Mouse (Mus musculus): Measurements from ENCODE around the gene Olfr1031. TPM values are rescaled to one million over a fixed set of nuclear protein-coding genes. Genes with fewer than 3 reads are reported as not detected.

The Olfr1031 gene
- not detected for polyA plus RNA-seq (2017; shearing (Covaris generic))

DNA sequence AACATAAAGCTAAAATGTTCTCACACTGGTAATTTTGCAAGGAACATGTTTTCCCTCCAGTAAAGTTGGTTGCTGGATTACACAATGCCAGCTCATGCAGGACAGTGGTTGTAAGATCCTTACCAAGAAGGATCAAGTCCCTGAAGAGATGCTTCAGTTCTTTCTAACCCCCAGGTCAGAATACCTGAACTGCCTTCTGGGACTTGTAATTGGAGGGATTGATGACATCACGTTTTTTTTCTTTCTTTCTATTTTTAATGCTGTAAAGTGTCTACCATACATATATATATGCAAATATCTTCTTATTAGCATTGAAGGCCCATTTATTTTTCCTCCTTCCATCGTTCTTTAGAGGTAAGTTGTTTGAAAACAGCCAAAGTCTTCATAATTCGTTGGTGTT lies at the start of gene Olfr1031:
Olfr1031 (plus strand) TSS at position 301 of the 400 bp plus-strand sequence.

DNA sequence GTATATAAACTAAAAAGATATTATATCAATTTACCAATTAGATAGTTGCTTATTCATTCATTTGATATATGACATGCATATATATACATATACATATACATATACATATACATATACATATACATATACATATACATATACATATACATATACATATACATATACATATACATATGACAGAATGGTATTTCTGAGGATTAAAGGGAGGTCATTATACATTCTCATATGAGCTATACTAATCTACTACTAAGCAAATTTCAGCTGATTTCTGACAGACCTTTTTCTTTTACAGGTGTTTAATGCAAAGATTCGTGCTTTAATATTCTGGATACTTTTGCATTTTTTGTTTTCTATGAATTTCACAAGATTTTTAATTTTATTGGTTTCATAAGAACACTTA lies 40.0 kb upstream of the Olfr1031 start, which contains the start of gene Olfr1028:
Olfr1028 (plus strand) TSS at position 301 of the 400 bp plus-strand sequence.

DNA sequence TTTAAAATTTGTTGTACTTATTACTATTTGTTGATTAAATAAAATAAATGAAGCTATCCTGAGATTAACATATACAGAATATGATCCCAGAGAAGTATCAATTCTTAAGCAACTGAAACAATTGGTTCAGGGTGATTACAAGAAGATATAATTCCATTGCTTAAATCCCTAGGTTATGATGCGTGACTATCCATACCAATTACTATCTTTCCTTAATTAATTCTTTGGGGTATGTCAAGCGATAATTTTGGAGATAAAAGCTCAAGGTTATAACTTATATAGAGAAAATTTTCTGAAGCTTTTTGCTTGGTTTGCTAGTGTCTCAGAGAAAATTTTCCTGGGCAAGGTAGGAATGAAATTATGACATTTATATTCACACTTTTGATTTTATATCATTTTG lies 16.5 kb upstream of the Olfr1031 start, which contains the start of gene Olfr1029:
Olfr1029 (plus strand) TSS at position 301 of the 400 bp plus-strand sequence.

DNA sequence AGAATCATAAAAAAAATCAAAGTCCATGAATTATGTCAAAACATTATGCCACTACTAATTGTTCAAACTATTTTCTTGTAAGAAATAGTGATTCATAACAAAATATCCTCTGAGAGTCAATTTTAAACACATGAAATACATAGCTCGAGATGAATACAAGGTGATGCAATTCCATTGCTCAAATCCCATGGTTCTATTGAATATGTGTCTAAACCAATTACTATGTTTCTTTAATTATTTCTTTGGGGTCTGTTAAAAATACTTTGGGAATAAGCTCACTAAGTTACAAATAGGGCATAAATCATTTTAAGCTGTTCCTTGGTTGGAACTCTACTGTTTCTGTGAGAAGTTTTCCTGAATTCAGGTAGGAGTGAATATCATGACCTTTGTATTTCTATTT lies 11.1 kb upstream of the Olfr1031 start, which contains the start of gene Olfr1030:
Olfr1030 (plus strand) TSS at position 301 of the 400 bp plus-strand sequence.

DNA sequence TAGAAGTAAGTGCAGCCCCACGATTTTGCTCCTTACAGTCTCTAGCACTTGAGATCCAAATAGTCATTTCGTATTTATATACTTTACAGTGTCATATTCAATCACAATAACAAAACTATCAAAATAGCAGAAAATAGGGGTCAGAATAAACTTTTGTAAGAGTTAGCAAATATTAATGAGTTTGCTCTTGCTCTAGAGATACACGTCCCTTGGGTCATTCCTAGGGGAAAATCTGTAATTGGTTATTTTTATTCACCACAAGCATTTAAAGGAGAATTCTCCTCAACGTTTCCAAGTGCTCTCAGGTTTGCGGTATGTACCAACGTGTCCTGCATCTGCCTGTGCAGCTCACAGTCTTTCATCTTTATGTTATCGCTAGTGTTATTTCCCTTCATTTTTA lies 15.1 kb downstream of the Olfr1031 start, which contains the start of gene Olfr1032:
Olfr1032 (plus strand) TSS at position 301 of the 400 bp plus-strand sequence.

DNA sequence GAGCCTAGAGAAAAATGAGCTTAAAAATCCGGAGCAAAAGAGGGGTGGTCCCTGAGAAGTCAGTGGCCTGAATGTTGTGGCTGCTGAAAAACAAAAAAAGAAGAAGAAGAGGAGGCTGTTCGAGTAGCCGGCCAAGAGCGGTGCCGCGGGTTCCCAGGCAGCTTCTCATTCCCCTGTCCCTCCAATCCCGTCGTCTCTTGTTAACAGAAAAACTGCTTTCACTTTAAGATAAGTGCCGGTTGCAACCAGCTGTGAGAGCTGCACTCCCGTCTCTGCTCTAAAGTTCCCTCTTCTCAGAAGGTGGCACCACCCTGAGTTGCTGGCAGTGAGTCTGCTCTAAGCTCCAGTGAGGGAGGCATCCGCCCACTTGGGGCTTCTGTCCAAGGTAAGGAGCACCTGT lies 30.3 kb downstream of the Olfr1031 start, which contains the start of gene Olfr1033:
Olfr1033 (plus strand) TSS at position 228 of the 400 bp plus-strand sequence.

Other genes starting within 250 kb of the Olfr1031 start
- gene Olfr1012, start 227.5 kb upstream of the Olfr1031 start, polyA plus RNA-seq (2017; shearing (Covaris generic)), result not detected
- gene Olfr1013, start 223.2 kb upstream of the Olfr1031 start, polyA plus RNA-seq (2017; shearing (Covaris generic)), result not detected
- not detected for gene Olfr1014, start 217.6 kb upstream of the Olfr1031 start, polyA plus RNA-seq (2017; shearing (Covaris generic))
- not detected for gene Olfr1015, start 208.3 kb upstream of the Olfr1031 start, polyA plus RNA-seq (2017; shearing (Covaris generic))
- gene Olfr1016, start 187.8 kb upstream of the Olfr1031 start, polyA plus RNA-seq (2017; shearing (Covaris generic)), result not detected
- not detected for gene Olfr1018, start 171.8 kb upstream of the Olfr1031 start, polyA plus RNA-seq (2017; shearing (Covaris generic))
- not detected for gene Olfr1019, start 144.8 kb upstream of the Olfr1031 start, polyA plus RNA-seq (2017; shearing (Covaris generic))
- gene Olfr1020, start 143.3 kb upstream of the Olfr1031 start, polyA plus RNA-seq (2017; shearing (Covaris generic)), result not detected
- gene Olfr1022, start 121.7 kb upstream of the Olfr1031 start, polyA plus RNA-seq (2017; shearing (Covaris generic)), result not detected
- not detected for gene Olfr1023, start 104.7 kb upstream of the Olfr1031 start, polyA plus RNA-seq (2017; shearing (Covaris generic))
- gene Olfr1024, start 85.3 kb upstream of the Olfr1031 start, polyA plus RNA-seq (2017; shearing (Covaris generic)), result not detected
- not detected for gene Olfr1025-ps1, start 75.1 kb upstream of the Olfr1031 start, polyA plus RNA-seq (2017; shearing (Covaris generic))
- gene Olfr1026, start 68.7 kb upstream of the Olfr1031 start, polyA plus RNA-seq (2017; shearing (Covaris generic)), result not detected
- gene Olfr1028, start 39.9 kb upstream of the Olfr1031 start, polyA plus RNA-seq (2017; shearing (Covaris generic)), result not detected
- gene Olfr1029, start 16.4 kb upstream of the Olfr1031 start, polyA plus RNA-seq (2017; shearing (Covaris generic)), result not detected
- gene Olfr1030, start 11.0 kb upstream of the Olfr1031 start, polyA plus RNA-seq (2017; shearing (Covaris generic)), result not detected
- gene Olfr1032, start 15.2 kb downstream of the Olfr1031 start, polyA plus RNA-seq (2017; shearing (Covaris generic)), result not detected
- gene Olfr1033, start 30.3 kb downstream of the Olfr1031 start, polyA plus RNA-seq (2017; shearing (Covaris generic)), result 1.3 TPM
- not detected for gene Olfr1034, start 55.6 kb downstream of the Olfr1031 start, polyA plus RNA-seq (2017; shearing (Covaris generic))
- not detected for gene Olfr1036, start 83.7 kb downstream of the Olfr1031 start, polyA plus RNA-seq (2017; shearing (Covaris generic))
- not detected for gene Olfr1037, start 97.1 kb downstream of the Olfr1031 start, polyA plus RNA-seq (2017; shearing (Covaris generic))
- gene Olfr1039, start 145.6 kb downstream of the Olfr1031 start, polyA plus RNA-seq (2017; shearing (Covaris generic)), result not detected
- not detected for gene Olfr1040, start 156.4 kb downstream of the Olfr1031 start, polyA plus RNA-seq (2017; shearing (Covaris generic))
- not detected for gene Olfr1042, start 171.5 kb downstream of the Olfr1031 start, polyA plus RNA-seq (2017; shearing (Covaris generic))
- gene Olfr1043, start 177.2 kb downstream of the Olfr1031 start, polyA plus RNA-seq (2017; shearing (Covaris generic)), result not detected
- not detected for gene Olfr1044, start 187.5 kb downstream of the Olfr1031 start, polyA plus RNA-seq (2017; shearing (Covaris generic))
- not detected for gene Olfr52, start 195.4 kb downstream of the Olfr1031 start, polyA plus RNA-seq (2017; shearing (Covaris generic))
- not detected for gene Olfr1045, start 212.7 kb downstream of the Olfr1031 start, polyA plus RNA-seq (2017; shearing (Covaris generic))
- gene Olfr1046, start 229.0 kb downstream of the Olfr1031 start, polyA plus RNA-seq (2017; shearing (Covaris generic)), result not detected
- not detected for gene Olfr1047, start 241.1 kb downstream of the Olfr1031 start, polyA plus RNA-seq (2017; shearing (Covaris generic))
- not detected for gene Olfr1048, start 250.0 kb downstream of the Olfr1031 start, polyA plus RNA-seq (2017; shearing (Covaris generic))